Mouse (Mus musculus): ENCODE measurements around the gene Alk.

- no peak for TF ChIP-seq CTCF (IDR thresholded peaks at IDR 0.05; ENCODE audit: control insufficient read depth, insufficient read depth, insufficient read length)
- no peak for TF ChIP-seq USF1 (IDR thresholded peaks at IDR 0.05; ENCODE audit: low read depth)
- no peak for TF ChIP-seq FOSL1 (IDR thresholded peaks at IDR 0.05; ENCODE audit: insufficient read depth, low read length, poor library complexity, severe bottlenecking)
- no peak for TF ChIP-seq CEBPB (IDR thresholded peaks at IDR 0.05; ENCODE audit: low read depth)
Measured at GRCm38 (mm10) chr17:72076306-72076921, 528.0 kb downstream of the Alk start.

Data from C2C12 (cell line).